Mouse (Mus musculus) kidney, adult 2 months (tissue): Measurements from ENCODE around the gene Smim27.

Source experiments
- CTCF ChIP-seq: fragments of 200-500 bp; conservative IDR thresholded peaks from 2 replicates; pipeline ENCODE4 v1.5.1; 2011; ENCODE audit warnings: low read depth, mild to moderate bottlenecking, control low read depth, low read length, moderate library complexity, mixed read lengths; ENCODE audit not compliant: insufficient read depth, insufficient read length
- POLR2A ChIP-seq: fragments of 200-500 bp; IDR thresholded peaks from one replicate; pipeline ENCODE4 v1.6.1; 2011; ENCODE audit warnings: low read depth, low read length, control low read depth

DNA sequence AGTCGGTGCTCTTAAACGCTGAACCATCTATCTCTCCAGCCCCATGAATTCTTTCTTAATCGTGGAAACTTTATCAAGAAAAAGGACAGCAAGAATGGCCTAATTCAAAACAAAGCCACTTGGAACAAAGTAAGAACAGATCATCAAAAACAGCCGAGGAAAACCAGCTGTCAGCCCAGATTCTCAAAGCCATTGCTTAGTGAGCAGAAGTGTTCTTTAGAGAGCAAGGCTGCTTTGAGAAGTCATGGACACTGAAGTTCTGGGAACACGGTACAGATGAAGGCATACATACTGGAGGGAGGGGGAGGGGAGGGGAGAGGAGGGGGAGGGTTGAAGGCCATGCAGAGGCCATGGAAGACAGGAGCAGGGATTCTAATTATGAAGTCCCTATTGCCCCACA is 43.3 kb upstream of the Smim27 start:
- TF ChIP-seq CTCF = no peak
- TF ChIP-seq POLR2A = no peak
